Mouse (Mus musculus): Measurements from ENCODE around the gene Rabepk. TPM values are rescaled to one million over a fixed set of nuclear protein-coding genes. Genes with fewer than 3 reads are reported as not detected.

Gene Rabepk
- polyA plus RNA-seq, 1 experiment from 2014 or later = 42.8 TPM

GRCm38 (mm10) chr2:34750245-34750644, 49.5 kb downstream of the Rabepk start:
- WGBS = 82% methylated on average over 2 of the region's 2 CpGs
- Histone ChIP-seq H3K4me3 (no peak overlapping the region), H3K9me3 (replicated peaks) (no peaks in the 10 kb centered on the region), H3K27ac (no peak overlapping the region), H3K4me1 (peaks cover 9% of the 10 kb centered on the region), H3K27me3 (ENCODE audit: low read depth, poor library complexity, severe bottlenecking) (no peaks in the 10 kb centered on the region), H3K36me3 (peaks cover 11% of the 10 kb centered on the region)
- DNase-seq (ENCODE audit: low spot score) = no peak

- no peaks in the 10 kb centered on the region for H3K27me3 ChIP-seq (ENCODE audit: low read depth, poor library complexity, severe bottlenecking)
- WGBS = 87% methylated on average over 4 of the region's 4 CpGs
- DNase-seq (ENCODE audit: low spot score) = no peak
These were observed 51.2 kb downstream of the Rabepk start for GRCm38 (mm10) chr2:34748479-34748878.

GRCm38 (mm10) chr2:34745673-34746072, 54.0 kb downstream of the Rabepk start:
- H3K27me3 ChIP-seq (ENCODE audit: low read depth, poor library complexity, severe bottlenecking) = no peaks in the 10 kb centered on the region
- H3K9me3 ChIP-seq (replicated peaks) = no peaks in the 10 kb centered on the region
- DNase-seq (ENCODE audit: low spot score) = no peak
- no peaks in the 10 kb centered on the region for H3K4me1 ChIP-seq
- 92% methylated on average over 2 of the region's 2 CpGs for WGBS
- no peak overlapping the region for H3K4me3 ChIP-seq
- no peak overlapping the region for H3K27ac ChIP-seq
- H3K36me3 ChIP-seq = peaks cover 25% of the 10 kb centered on the region

More at GRCm38 (mm10) chr2:34748479-34748878, 51.2 kb downstream of the Rabepk start:
- Histone ChIP-seq H3K4me3 (no peak overlapping the region), H3K9me3 (replicated peaks) (no peaks in the 10 kb centered on the region), H3K4me1 (peaks cover 5% of the 10 kb centered on the region; the same call in 1 of the 2 replicates), H3K27ac (no peak overlapping the region), H3K36me3 (peaks cover 18% of the 10 kb centered on the region)

GRCm38 (mm10) chr2:34744476-34744875, 55.2 kb downstream of the Rabepk start:
- Histone ChIP-seq H3K4me1 (no peaks in the 10 kb centered on the region), H3K27me3 (ENCODE audit: low read depth, poor library complexity, severe bottlenecking) (no peaks in the 10 kb centered on the region), H3K9me3 (replicated peaks) (no peaks in the 10 kb centered on the region), H3K4me3 (no peak overlapping the region), H3K36me3 (peaks cover 25% of the 10 kb centered on the region), H3K27ac (no peak overlapping the region)
- WGBS = 88% methylated on average over 8 of the region's 8 CpGs
- DNase-seq (ENCODE audit: low spot score) = no peak

- no peak for DNase-seq (ENCODE audit: low spot score)
- Histone ChIP-seq H3K27ac (no peak overlapping the region), H3K27me3 (ENCODE audit: low read depth, poor library complexity, severe bottlenecking) (no peaks in the 10 kb centered on the region), H3K4me1 (no peaks in the 10 kb centered on the region), H3K36me3 (peaks cover 20% of the 10 kb centered on the region), H3K4me3 (no peak overlapping the region), H3K9me3 (replicated peaks) (no peaks in the 10 kb centered on the region)
- WGBS = 96% methylated on average over 8 of the region's 8 CpGs
These were observed 57.0 kb downstream of the Rabepk start for GRCm38 (mm10) chr2:34742675-34743074.

- DNase-seq (ENCODE audit: low spot score) = no peak
- 95% methylated on average over 12 of the region's 12 CpGs for WGBS
- H3K4me1 ChIP-seq = no peaks in the 10 kb centered on the region
- no peaks in the 10 kb centered on the region for H3K9me3 ChIP-seq (replicated peaks)
- peaks cover 20% of the 10 kb centered on the region for H3K36me3 ChIP-seq
- no peaks in the 10 kb centered on the region for H3K27me3 ChIP-seq (ENCODE audit: low read depth, poor library complexity, severe bottlenecking)
- no peak overlapping the region for H3K27ac ChIP-seq
- no peak overlapping the region for H3K4me3 ChIP-seq
These were observed 58.1 kb downstream of the Rabepk start for GRCm38 (mm10) chr2:34741390-34742159.

GRCm38 (mm10) chr2:34739684-34740391, 59.9 kb downstream of the Rabepk start:
- H3K36me3 ChIP-seq = peaks cover 14% of the 10 kb centered on the region
- H3K9me3 ChIP-seq (replicated peaks) = no peaks in the 10 kb centered on the region
- no peaks in the 10 kb centered on the region for H3K4me1 ChIP-seq
- DNase-seq (ENCODE audit: low spot score) = no peak
- no peaks in the 10 kb centered on the region for H3K27me3 ChIP-seq (ENCODE audit: low read depth, poor library complexity, severe bottlenecking)
- 73% methylated on average over 1 of the region's 1 CpGs for WGBS
- no peak overlapping the region for H3K27ac ChIP-seq
- no peak overlapping the region for H3K4me3 ChIP-seq

- Histone ChIP-seq H3K9me3 (replicated peaks) (no peaks in the 10 kb centered on the region), H3K27ac (no peak overlapping the region), H3K36me3 (peaks cover 14% of the 10 kb centered on the region), H3K4me1 (no peaks in the 10 kb centered on the region), H3K27me3 (ENCODE audit: low read depth, poor library complexity, severe bottlenecking) (no peaks in the 10 kb centered on the region), H3K4me3 (no peak overlapping the region)
- DNase-seq (ENCODE audit: low spot score) = no peak
- WGBS = 65% methylated on average over 1 of the region's 1 CpGs
These were observed 61.8 kb downstream of the Rabepk start for GRCm38 (mm10) chr2:34737911-34738310.

- Histone ChIP-seq H3K4me3 (no peak overlapping the region), H3K27me3 (ENCODE audit: low read depth, poor library complexity, severe bottlenecking) (no peaks in the 10 kb centered on the region), H3K36me3 (peaks cover 8% of the 10 kb centered on the region; the same call in 1 of the 2 replicates), H3K4me1 (no peaks in the 10 kb centered on the region), H3K27ac (no peak overlapping the region), H3K9me3 (replicated peaks) (no peaks in the 10 kb centered on the region)
- WGBS = 93% methylated on average over 1 of the region's 1 CpGs
- no peak for DNase-seq (ENCODE audit: low spot score)
These were observed 63.1 kb downstream of the Rabepk start for GRCm38 (mm10) chr2:34736626-34737025.

Other genes with a start within 250 kb of the Rabepk start
- 84.5 and 92.0 TPM in 2 replicates for gene Gapvd1, start 44.7 kb downstream of the Rabepk start, polyA plus RNA-seq (2016; fragmentation: Nextera tagmentation; extraction: Ambion mirVana)
- gene Hspa5, start 27.9 kb downstream of the Rabepk start, polyA plus RNA-seq (2016; fragmentation: Nextera tagmentation; extraction: Ambion mirVana) = 841 and 852 TPM in 2 replicates
- 69.7 and 81.2 TPM in 2 replicates for gene Fbxw2, start 26.4 kb upstream of the Rabepk start, polyA plus RNA-seq (2016; fragmentation: Nextera tagmentation; extraction: Ambion mirVana)
- not detected in 2 replicates for gene Gm34653, start 33.1 kb upstream of the Rabepk start, polyA plus RNA-seq (2016; fragmentation: Nextera tagmentation; extraction: Ambion mirVana)
- gene Cutal, start 74.5 kb upstream of the Rabepk start, polyA plus RNA-seq (2016; fragmentation: Nextera tagmentation; extraction: Ambion mirVana) = 0.06 TPM in 1 of 2 replicates, not detected in the other
- 128 and 131 TPM in 2 replicates for gene Psmd5, start 75.1 kb upstream of the Rabepk start, polyA plus RNA-seq (2016; fragmentation: Nextera tagmentation; extraction: Ambion mirVana)
- gene Phf19, start 114.1 kb upstream of the Rabepk start, polyA plus RNA-seq (2016; fragmentation: Nextera tagmentation; extraction: Ambion mirVana) = 0.50 and 0.60 TPM in 2 replicates
- not detected in 2 replicates for gene Traf1, start 161.9 kb upstream of the Rabepk start, polyA plus RNA-seq (2016; fragmentation: Nextera tagmentation; extraction: Ambion mirVana)